22 mouse cellular contexts compared by ENCODE assay signal in the genomic region with DNA sequence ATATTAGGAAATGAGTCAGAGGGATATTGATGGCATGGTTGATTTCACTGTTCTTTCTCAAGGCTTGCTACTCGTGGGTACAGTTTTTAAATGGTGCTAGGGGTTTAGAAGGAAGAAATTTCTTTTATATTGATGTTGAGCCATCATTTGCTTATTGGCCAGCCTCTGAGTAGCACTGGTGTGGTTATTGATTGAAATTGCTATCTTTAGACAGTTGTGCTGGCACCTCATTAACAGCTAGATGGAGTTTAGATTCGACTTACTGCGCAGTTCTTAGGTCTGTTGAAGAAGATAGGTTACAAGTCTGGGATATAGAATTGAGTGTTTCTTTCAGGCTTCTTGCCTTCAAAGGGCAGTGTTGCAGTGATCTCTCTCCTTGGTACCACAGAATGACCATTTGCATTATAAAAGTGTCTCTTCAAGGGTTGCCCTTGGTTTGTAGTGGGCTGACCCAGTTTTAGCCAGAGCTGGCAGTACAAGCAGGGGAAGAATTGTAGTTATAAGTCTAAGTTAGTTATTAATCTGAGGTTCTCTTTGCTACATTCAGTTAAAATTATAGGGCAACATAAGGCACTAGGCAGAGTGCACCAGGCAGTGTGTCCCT. TPM values are rescaled to one million over a fixed set of nuclear protein-coding genes. Genes with fewer than 3 reads are reported as not detected.
DNase-seq lines count a peak whose midpoint lies in the region; TF ChIP-seq lines count a peak whose summit lies in the region.
"Had no signal": no experiment of that assay in that cellular context is flagged by ENCODE, and none has a peak within 500 bp of the region (broad histone marks: within the 10 kb centered on the region; RNA-seq: fewer than 3 reads in every experiment).

No protein-coding gene starts in this region.

- H3K27me3 ChIP-seq in kidney, adult 2 months (replicated peaks; ENCODE audit: control insufficient read depth, insufficient read depth, low read length) = no peaks in the 10 kb centered on the region
- H3K27me3 ChIP-seq in midbrain, embryonic 10.5 days (ENCODE audit: low read depth, poor library complexity, severe bottlenecking) = no peaks in the 10 kb centered on the region
- H3K27me3 ChIP-seq: CH12.LX; embryonic facial prominence, embryonic 13.5 days; forebrain, embryonic 13.5 days; heart, embryonic 15.5 days had no signal

- peaks cover 57% of the 10 kb centered on the region for H3K4me1 ChIP-seq in kidney, adult 2 months (ENCODE audit: control insufficient read depth, insufficient read depth, low read length)
- H3K4me1 ChIP-seq in midbrain, embryonic 10.5 days = peaks cover 37% of the 10 kb centered on the region

- peak; percentile 41 for DNase-seq in kidney, adult 2 months
- no peak for DNase-seq in kidney, postnatal 4 days
- DNase-seq in left cerebral cortex, adult 2 months (ENCODE audit: extremely low spot score in 1 of 2, low spot score in 2 of 2) = no peak
- no peak for DNase-seq in left cerebral cortex, adult 8-10 months (ENCODE audit: low spot score in 2 of 2)
- DNase-seq in R1 (ENCODE audit: low read depth, low spot score) = peak; percentile 57
- DNase-seq in heart, postnatal 25 days (ENCODE audit: low spot score) = no peak
- DNase-seq in midbrain, embryonic 10.5 days (ENCODE audit: low spot score) = no peak
- DNase-seq: adrenal gland, postnatal 14 days; cerebellum, adult 11-12 months; cerebellum, adult 9-10 months; cerebellum, postnatal 25 days; forebrain, postnatal 0 days; gastrocnemius, postnatal 10 days; heart, adult 2 months; heart, postnatal 14 days had no signal

- H3K36me3 ChIP-seq in kidney, adult 2 months (ENCODE audit: control insufficient read depth, insufficient read depth, low read length) = no peaks in the 10 kb centered on the region
- H3K36me3 ChIP-seq in midbrain, embryonic 10.5 days = no peaks in the 10 kb centered on the region
- H3K36me3 ChIP-seq: embryonic facial prominence, embryonic 13.5 days; heart, embryonic 15.5 days; hindbrain, embryonic 10.5 days had no signal

- H3K4me3 ChIP-seq in kidney, adult 2 months (ENCODE audit: insufficient read depth, low read depth, low read length) = no peak overlapping the region
- H3K4me3 ChIP-seq in left cerebral cortex, adult 2 months = no peak overlapping the region
- no peak overlapping the region for H3K4me3 ChIP-seq in midbrain, embryonic 10.5 days
- H3K4me3 ChIP-seq: embryonic facial prominence, embryonic 13.5 days; forebrain, embryonic 13.5 days; heart, adult 2 months; heart, embryonic 15.5 days; hindbrain, embryonic 10.5 days had no signal

- TF ChIP-seq CTCF in kidney, adult 2 months (conservative IDR thresholded peaks at IDR 0.05; ENCODE audit: insufficient read depth, insufficient read length, low read depth, low read length) = no peak
- no peak for TF ChIP-seq CTCF in left cerebral cortex, adult 2 months (IDR thresholded peaks at IDR 0.05)

- intact Hi-C loops in left cerebral cortex, adult 2 months (cut with DNase I) = no loop called here
- intact Hi-C loops in heart, postnatal 25 days (cut with DNase I) = no loop called here

- H3K27ac ChIP-seq in kidney, adult 2 months (ENCODE audit: insufficient read depth, low read depth, low read length) = 0 out of 2 replicates have a peak overlapping the region, but pooled peaks have one; percentile 59
- H3K27ac ChIP-seq in left cerebral cortex, adult 2 months = peak overlapping the region; percentile 70
- no peak overlapping the region for H3K27ac ChIP-seq in midbrain, embryonic 10.5 days (replicated peaks)
- H3K27ac ChIP-seq: embryonic facial prominence, embryonic 13.5 days; forebrain, embryonic 13.5 days; heart, adult 2 months; heart, embryonic 15.5 days; hindbrain, embryonic 10.5 days; hindbrain, embryonic 14.5 days had no signal

- WGBS in kidney, adult 2 months = 53% methylated on average over 3 of the region's 3 CpGs
- 74% methylated on average over 3 of the region's 3 CpGs for WGBS in midbrain, embryonic 10.5 days

- no peak for TF ChIP-seq POLR2A in kidney, adult 2 months (IDR thresholded peaks at IDR 0.05; ENCODE audit: low read depth, low read length)

- H3K9me3 ChIP-seq in midbrain, embryonic 10.5 days (replicated peaks) = no peaks in the 10 kb centered on the region
- H3K9me3 ChIP-seq: embryonic facial prominence, embryonic 13.5 days; forebrain, embryonic 13.5 days; G1E; heart, embryonic 15.5 days; hindbrain, embryonic 10.5 days had no signal

RNA-seq across cellular contexts. Expression of a gene that starts 38.8 kb away (rescaled TPM):
- 62.2 and 63.7 TPM in 2 replicates for polyA plus RNA-seq in kidney, adult 2 months (2012; rRNA removed)
- total RNA-seq in left cerebral cortex, adult 2 months (2021) = 100 to 1,000 TPM; 122 to 125 TPM
- 100 to 1,000 TPM; 109 to 129 (median 121) TPM for total RNA-seq in left cerebral cortex, adult 8-10 months (2022)
- total RNA-seq in heart, postnatal 25 days (2021) = 10 to 100 TPM; 50.1 to 51.0 TPM
- polyA plus RNA-seq in midbrain, embryonic 10.5 days (2016; fragmentation: Nextera tagmentation; extraction: Ambion mirVana) = 93.9 and 102 TPM in 2 replicates

Comparison
In these comparisons a context has a peak if more than half of its experiments do, and no peak if none do; other contexts are left out.
1. DNase-seq: peak in kidney, adult 2 months (single experiment) and R1 (single experiment); none in kidney, postnatal 4 days (0 of 2), left cerebral cortex, adult 2 months (0 of 2), left cerebral cortex, adult 8-10 months (0 of 2), heart, postnatal 25 days (single experiment) and midbrain, embryonic 10.5 days (single experiment).